Mouse (Mus musculus): ENCODE data around the gene Urgcp. TPM values are rescaled to one million over a fixed set of nuclear protein-coding genes. Genes with fewer than 3 reads are reported as not detected.

Urgcp gene
- polyA plus RNA-seq, 1 experiment = 6.3 TPM

DNA sequence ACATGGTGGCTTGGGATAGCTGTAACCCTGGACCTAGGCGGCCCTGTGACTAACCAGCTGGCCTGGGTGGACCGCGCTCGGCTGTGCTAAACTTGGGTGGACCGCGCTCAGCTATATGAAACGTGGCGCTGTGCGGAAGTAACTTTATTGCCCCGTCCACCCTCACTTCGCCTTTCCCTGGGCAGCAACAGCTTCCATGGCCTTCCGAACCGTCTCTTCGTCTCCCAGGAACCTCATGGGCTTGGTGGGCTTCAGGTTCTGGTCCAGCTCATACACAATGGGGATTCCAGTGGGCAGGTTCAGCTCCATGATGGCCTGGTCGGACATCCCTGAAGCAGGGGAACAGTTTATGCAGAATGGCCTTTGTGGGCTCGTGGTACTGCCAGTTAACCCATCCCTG, 39.3 kb upstream of the Urgcp start:
- H3K27ac ChIP-seq (ENCODE audit: control insufficient read depth, insufficient read depth, low read depth, low read length, poor library complexity) = no peak overlapping the region
- no peaks in the 10 kb centered on the region for H3K4me1 ChIP-seq (ENCODE audit: control insufficient read depth, insufficient read depth, low read length)
- H3K4me3 ChIP-seq (replicated peaks; ENCODE audit: control insufficient read depth, low read depth, low read length) = no peak overlapping the region
- no peak for TF ChIP-seq CTCF (IDR thresholded peaks at IDR 0.05; ENCODE audit: control insufficient read depth, insufficient read depth, low read length)
- TF ChIP-seq POLR2A (IDR thresholded peaks at IDR 0.05; ENCODE audit: borderline replicate concordance, control insufficient read depth, low read depth, low read length) = no peak
- WGBS = 93% methylated on average over 16 of the region's 16 CpGs

DNA sequence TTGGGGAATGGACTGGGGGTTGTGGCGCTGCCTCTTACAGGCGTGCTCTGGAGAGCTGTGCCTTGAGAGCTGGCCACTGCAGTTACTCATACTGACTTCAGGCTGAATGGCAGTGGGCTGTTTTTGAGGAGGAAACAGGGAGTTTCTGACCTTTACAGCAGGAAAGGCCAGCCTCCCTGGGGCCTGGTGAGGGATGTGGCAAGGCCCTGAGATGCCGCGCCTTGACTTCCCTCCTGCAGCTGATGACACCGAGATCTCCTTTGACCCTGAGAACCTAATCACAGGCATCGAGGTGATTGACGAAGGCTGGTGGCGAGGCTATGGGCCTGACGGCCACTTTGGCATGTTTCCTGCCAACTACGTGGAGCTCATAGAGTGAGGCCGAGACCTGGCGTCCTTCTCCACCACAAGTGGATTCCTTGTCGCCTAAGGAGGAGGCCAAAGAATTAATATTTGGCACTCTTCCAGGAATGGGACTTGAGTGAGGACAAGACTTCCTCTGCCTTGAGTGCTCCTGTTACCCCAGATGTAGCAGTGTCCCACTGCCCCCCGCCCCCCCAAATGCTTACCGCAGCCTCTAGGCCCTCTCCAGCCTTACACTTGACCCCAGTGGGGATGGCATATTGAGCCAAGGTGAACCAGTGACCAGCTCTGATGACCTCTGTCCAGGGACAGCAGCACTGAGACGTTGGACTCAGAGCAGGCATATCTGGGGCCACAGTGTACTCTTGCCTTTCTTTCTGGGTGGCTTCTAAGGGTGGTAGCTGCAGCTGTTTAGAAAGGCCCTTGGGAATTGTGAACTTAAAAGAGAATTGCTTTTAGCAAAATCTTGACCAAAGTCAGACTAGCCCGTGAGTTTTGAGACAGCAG, 37.7 kb upstream of the Urgcp start:
- Histone ChIP-seq H3K27ac (ENCODE audit: control insufficient read depth, insufficient read depth, low read depth, low read length, poor library complexity) (no peak overlapping the region), H3K4me1 (ENCODE audit: control insufficient read depth, insufficient read depth, low read length) (no peaks in the 10 kb centered on the region), H3K4me3 (replicated peaks; ENCODE audit: control insufficient read depth, low read depth, low read length) (no peak overlapping the region)
- 83% methylated on average over 17 of the region's 17 CpGs for WGBS
- TF ChIP-seq POLR2A (IDR thresholded peaks at IDR 0.05; ENCODE audit: borderline replicate concordance, control insufficient read depth, low read depth, low read length) (0 out of 2 replicates have a peak, but pooled peaks have one; percentile 16), CTCF (IDR thresholded peaks at IDR 0.05; ENCODE audit: control insufficient read depth, insufficient read depth, low read length) (no peak)

DNA sequence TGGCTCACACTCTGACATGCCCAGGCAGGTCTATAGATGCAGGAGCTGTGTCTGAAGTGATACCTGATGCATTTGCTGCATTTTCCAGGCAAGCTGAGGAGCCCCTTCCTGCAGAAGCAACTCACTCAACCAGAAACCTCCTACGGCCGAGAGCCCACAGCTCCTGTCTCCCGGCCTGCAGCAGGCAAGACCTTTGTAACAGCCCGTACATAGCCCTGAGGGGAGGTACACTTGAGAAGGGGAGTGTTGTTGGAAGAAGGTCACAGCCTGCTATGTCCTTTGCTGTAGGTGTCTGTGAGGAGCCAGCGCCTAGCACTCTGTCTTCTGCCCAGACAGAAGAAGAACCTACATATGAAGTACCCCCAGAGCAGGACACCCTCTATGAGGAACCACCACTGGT, 35.8 kb upstream of the Urgcp start:
- H3K4me1 ChIP-seq (ENCODE audit: control insufficient read depth, insufficient read depth, low read length) = no peaks in the 10 kb centered on the region
- H3K4me3 ChIP-seq (replicated peaks; ENCODE audit: control insufficient read depth, low read depth, low read length) = no peak overlapping the region
- WGBS = 90% methylated on average over 5 of the region's 5 CpGs
- TF ChIP-seq POLR2A (IDR thresholded peaks at IDR 0.05; ENCODE audit: borderline replicate concordance, control insufficient read depth, low read depth, low read length) (no peak), CTCF (IDR thresholded peaks at IDR 0.05; ENCODE audit: control insufficient read depth, insufficient read depth, low read length) (no peak)
- no peak overlapping the region for H3K27ac ChIP-seq (ENCODE audit: control insufficient read depth, insufficient read depth, low read depth, low read length, poor library complexity)

DNA sequence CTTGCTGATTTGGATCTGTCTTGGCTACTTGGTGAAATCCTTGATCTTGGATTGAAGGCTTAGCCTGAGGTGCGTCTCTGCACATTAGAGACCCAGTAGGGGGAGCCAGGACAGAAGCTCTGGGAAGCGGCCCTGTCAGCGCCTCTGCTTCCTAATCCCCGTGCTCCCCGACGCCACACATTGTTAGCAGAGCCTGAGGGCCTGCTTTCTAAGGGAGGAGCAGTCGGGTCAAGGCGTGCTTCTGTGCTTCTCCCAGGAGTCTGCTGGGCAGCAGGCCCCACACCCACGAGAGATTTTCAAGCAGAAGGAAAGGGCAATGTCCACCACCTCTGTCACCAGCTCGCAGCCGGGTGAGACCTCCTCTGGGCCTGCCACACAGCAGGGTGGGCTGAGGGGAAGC, 35.2 kb upstream of the Urgcp start:
- no peak overlapping the region for H3K27ac ChIP-seq (ENCODE audit: control insufficient read depth, insufficient read depth, low read depth, low read length, poor library complexity)
- no peak for TF ChIP-seq POLR2A (IDR thresholded peaks at IDR 0.05; ENCODE audit: borderline replicate concordance, control insufficient read depth, low read depth, low read length)
- TF ChIP-seq CTCF (IDR thresholded peaks at IDR 0.05; ENCODE audit: control insufficient read depth, insufficient read depth, low read length) = no peak
- no peak overlapping the region for H3K4me3 ChIP-seq (replicated peaks; ENCODE audit: control insufficient read depth, low read depth, low read length)
- 90% methylated on average over 11 of the region's 11 CpGs for WGBS
- H3K4me1 ChIP-seq (ENCODE audit: control insufficient read depth, insufficient read depth, low read length) = no peaks in the 10 kb centered on the region

DNA sequence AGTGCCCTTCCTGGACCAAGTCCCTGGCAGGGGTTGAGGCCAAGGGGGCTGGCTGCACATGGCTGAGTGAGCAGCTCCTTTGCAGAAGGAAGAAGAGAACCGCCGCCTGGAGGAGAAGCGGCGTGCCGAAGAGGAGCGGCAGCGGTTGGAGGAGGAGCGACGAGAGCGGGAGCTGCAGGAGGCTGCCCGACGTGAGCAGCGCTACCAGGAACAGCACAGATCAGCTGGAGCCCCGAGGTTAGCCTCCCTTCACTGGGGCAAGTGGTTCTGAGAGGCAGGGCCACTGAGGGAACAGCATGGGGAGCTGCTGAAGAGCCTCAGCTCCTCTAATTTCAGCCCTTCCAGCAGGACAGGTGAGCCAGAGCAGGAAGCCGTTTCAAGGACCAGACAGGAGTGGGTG, 34.8 kb upstream of the Urgcp start:
- no peak overlapping the region for H3K27ac ChIP-seq (ENCODE audit: control insufficient read depth, insufficient read depth, low read depth, low read length, poor library complexity)
- peaks cover 2% of the 10 kb centered on the region; the same call in 1 of the 2 replicates for H3K4me1 ChIP-seq (ENCODE audit: control insufficient read depth, insufficient read depth, low read length)
- H3K4me3 ChIP-seq (replicated peaks; ENCODE audit: control insufficient read depth, low read depth, low read length) = no peak overlapping the region
- no peak for TF ChIP-seq CTCF (IDR thresholded peaks at IDR 0.05; ENCODE audit: control insufficient read depth, insufficient read depth, low read length)
- no peak for TF ChIP-seq POLR2A (IDR thresholded peaks at IDR 0.05; ENCODE audit: borderline replicate concordance, control insufficient read depth, low read depth, low read length)
- 91% methylated on average over 15 of the region's 15 CpGs for WGBS

DNA sequence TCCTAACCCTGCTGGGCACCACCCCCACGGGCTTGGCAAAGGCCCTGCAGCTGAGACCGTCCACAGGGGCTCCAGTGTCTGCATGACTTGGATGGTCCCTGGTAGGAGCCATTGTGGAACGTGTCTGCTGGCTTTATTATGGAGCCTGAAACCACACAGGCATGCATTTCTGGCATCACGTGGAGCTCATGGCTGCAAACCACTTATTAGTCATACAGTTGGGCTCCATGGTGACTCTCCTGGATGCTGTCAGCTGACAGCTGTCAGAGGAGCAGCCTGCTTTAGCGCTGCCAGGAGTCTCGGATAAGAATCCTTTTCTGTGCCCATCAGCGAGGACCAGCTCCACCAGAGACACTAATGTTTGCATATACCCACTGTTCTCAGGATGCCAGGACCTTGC, 33.5 kb upstream of the Urgcp start:
- H3K27ac ChIP-seq (ENCODE audit: control insufficient read depth, insufficient read depth, low read depth, low read length, poor library complexity) = no peak overlapping the region
- TF ChIP-seq CTCF (IDR thresholded peaks at IDR 0.05; ENCODE audit: control insufficient read depth, insufficient read depth, low read length) (no peak), POLR2A (IDR thresholded peaks at IDR 0.05; ENCODE audit: borderline replicate concordance, control insufficient read depth, low read depth, low read length) (no peak)
- H3K4me1 ChIP-seq (ENCODE audit: control insufficient read depth, insufficient read depth, low read length) = peaks cover 2% of the 10 kb centered on the region; the same call in 1 of the 2 replicates
- no peak overlapping the region for H3K4me3 ChIP-seq (replicated peaks; ENCODE audit: control insufficient read depth, low read depth, low read length)
- 89% methylated on average over 7 of the region's 7 CpGs for WGBS

DNA sequence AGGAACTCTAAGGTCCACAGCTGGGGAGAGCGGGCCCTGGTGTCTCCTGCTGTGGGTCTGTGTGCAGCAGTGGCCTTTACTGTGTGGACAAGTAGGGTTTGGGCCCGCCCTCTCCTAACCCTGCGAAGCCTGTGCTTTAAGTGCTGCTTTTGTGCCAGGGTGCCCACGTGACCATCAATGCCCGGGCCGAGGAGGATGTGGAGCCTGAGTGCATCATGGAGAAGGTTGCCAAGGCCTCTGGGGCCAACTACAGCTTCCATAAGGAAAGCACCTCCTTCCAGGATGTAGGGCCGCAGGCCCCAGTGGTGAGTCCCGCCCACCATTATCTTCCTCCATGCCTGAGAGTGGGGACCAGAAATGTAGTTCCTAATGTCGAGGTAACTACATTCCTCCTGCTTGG, 33.1 kb upstream of the Urgcp start:
- Histone ChIP-seq H3K27ac (ENCODE audit: control insufficient read depth, insufficient read depth, low read depth, low read length, poor library complexity) (no peak overlapping the region), H3K4me1 (ENCODE audit: control insufficient read depth, insufficient read depth, low read length) (peaks cover 2% of the 10 kb centered on the region; the same call in 1 of the 2 replicates), H3K4me3 (replicated peaks; ENCODE audit: control insufficient read depth, low read depth, low read length) (no peak overlapping the region)
- TF ChIP-seq POLR2A (IDR thresholded peaks at IDR 0.05; ENCODE audit: borderline replicate concordance, control insufficient read depth, low read depth, low read length) (no peak), CTCF (IDR thresholded peaks at IDR 0.05; ENCODE audit: control insufficient read depth, insufficient read depth, low read length) (no peak)
- WGBS = 90% methylated on average over 9 of the region's 9 CpGs

DNA sequence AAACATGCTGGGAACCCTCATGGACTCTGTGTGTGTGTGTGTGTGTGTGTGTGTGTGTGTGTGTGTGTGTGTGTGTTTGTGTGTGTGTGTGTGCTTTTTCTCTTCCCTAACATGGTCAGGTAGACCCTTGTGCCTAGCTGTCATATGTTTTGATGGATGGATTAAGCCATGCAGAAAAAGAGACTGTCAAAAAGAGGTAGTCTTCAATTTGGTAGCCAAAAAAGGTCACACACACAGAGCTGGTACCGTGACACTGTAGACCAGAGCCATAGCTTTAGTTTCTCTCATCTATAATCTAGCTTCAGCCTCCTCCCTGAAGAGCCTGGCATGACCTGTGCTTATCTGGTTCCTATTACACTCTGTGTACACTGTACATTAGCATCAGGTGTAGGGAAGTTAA, 28.3 kb upstream of the Urgcp start:
- Histone ChIP-seq H3K4me3 (replicated peaks; ENCODE audit: control insufficient read depth, low read depth, low read length) (no peak overlapping the region), H3K4me1 (ENCODE audit: control insufficient read depth, insufficient read depth, low read length) (peaks cover 8% of the 10 kb centered on the region), H3K27ac (ENCODE audit: control insufficient read depth, insufficient read depth, low read depth, low read length, poor library complexity) (peak overlapping the region; percentile 100; the same call in 1 of the 2 replicates)
- TF ChIP-seq CTCF (IDR thresholded peaks at IDR 0.05; ENCODE audit: control insufficient read depth, insufficient read depth, low read length) = no peak
- no peak for TF ChIP-seq POLR2A (IDR thresholded peaks at IDR 0.05; ENCODE audit: borderline replicate concordance, control insufficient read depth, low read depth, low read length)
- 83% methylated on average over 1 of the region's 1 CpGs for WGBS

Measured in bone marrow, adult 2 months (tissue).